Mouse (Mus musculus): ENCODE data around the gene Larp1. TPM values are rescaled to one million over a fixed set of nuclear protein-coding genes. Genes with fewer than 3 reads are reported as not detected.

Larp1 gene
- polyA plus RNA-seq (2014; fragmentation: Illumina TruSeq; extraction: RNeasy Lipid Tissue Mini Kit (QIAGEN cat#74804); ENCODE audit: insufficient read depth, low read depth, low replicate concordance): 15.8 TPM

GRCm38 (mm10) chr11:58009051-58009515, at the start of gene Larp1:
Larp1 (plus strand) TSS chr11:58009064.

GRCm38 (mm10) chr11:58093021-58093528, 84.2 kb downstream of the Larp1 start, which contains the start of gene Gm12248:
Gm12248 (minus strand) TSS chr11:58093134.

GRCm38 (mm10) chr11:58103697-58104306, 94.9 kb downstream of the Larp1 start, which contains the start of gene Cnot8:
Cnot8 (plus strand) TSS chr11:58104153.

Other genes with a start within 250 kb of the Larp1 start
- gene Sap30l, start 207.4 kb upstream of the Larp1 start, polyA plus RNA-seq (2014; fragmentation: Illumina TruSeq; extraction: RNeasy Lipid Tissue Mini Kit (QIAGEN cat#74804); ENCODE audit: insufficient read depth, low read depth, low replicate concordance): 21.9 TPM
- not detected for gene Hand1, start 176.2 kb upstream of the Larp1 start, polyA plus RNA-seq (2014; fragmentation: Illumina TruSeq; extraction: RNeasy Lipid Tissue Mini Kit (QIAGEN cat#74804); ENCODE audit: insufficient read depth, low read depth, low replicate concordance)
- gene Gm12248, start 84.1 kb downstream of the Larp1 start, polyA plus RNA-seq (2014; fragmentation: Illumina TruSeq; extraction: RNeasy Lipid Tissue Mini Kit (QIAGEN cat#74804); ENCODE audit: insufficient read depth, low read depth, low replicate concordance): not detected
- 48.9 TPM for gene Cnot8, start 95.1 kb downstream of the Larp1 start, polyA plus RNA-seq (2014; fragmentation: Illumina TruSeq; extraction: RNeasy Lipid Tissue Mini Kit (QIAGEN cat#74804); ENCODE audit: insufficient read depth, low read depth, low replicate concordance)
- 3.2 TPM for gene Gemin5, start 159.5 kb downstream of the Larp1 start, polyA plus RNA-seq (2014; fragmentation: Illumina TruSeq; extraction: RNeasy Lipid Tissue Mini Kit (QIAGEN cat#74804); ENCODE audit: insufficient read depth, low read depth, low replicate concordance)
- gene Mrpl22, start 162.6 kb downstream of the Larp1 start, polyA plus RNA-seq (2014; fragmentation: Illumina TruSeq; extraction: RNeasy Lipid Tissue Mini Kit (QIAGEN cat#74804); ENCODE audit: insufficient read depth, low read depth, low replicate concordance): 37.1 TPM
- gene Igtp, start 190.5 kb downstream of the Larp1 start, polyA plus RNA-seq (2014; fragmentation: Illumina TruSeq; extraction: RNeasy Lipid Tissue Mini Kit (QIAGEN cat#74804); ENCODE audit: insufficient read depth, low read depth, low replicate concordance): 25.1 TPM
- 15.3 TPM for gene Irgm2, start 190.6 kb downstream of the Larp1 start, polyA plus RNA-seq (2014; fragmentation: Illumina TruSeq; extraction: RNeasy Lipid Tissue Mini Kit (QIAGEN cat#74804); ENCODE audit: insufficient read depth, low read depth, low replicate concordance)